Mouse (Mus musculus) cerebellum, adult 2 months (tissue): ENCODE measurements around the gene Myo1e.

ENCODE experiments used
- CTCF ChIP-seq: fragments of 200-500 bp; IDR thresholded peaks from 2 replicates; pipeline ENCODE4 v1.5.1; 2011; ENCODE audit warnings: low read depth, mild to moderate bottlenecking, control low read depth, low read length, moderate library complexity, borderline replicate concordance; ENCODE audit not compliant: insufficient read depth
- POLR2A ChIP-seq: fragments of 200-500 bp; IDR thresholded peaks from 2 replicates; pipeline ENCODE4 v1.6.1; 2011; ENCODE audit warnings: low read length, control low read depth, borderline replicate concordance; ENCODE audit not compliant: insufficient read depth

GRCm38 (mm10) chr9:70409743-70410142, 202.6 kb downstream of the Myo1e start:
- TF ChIP-seq CTCF, result no peak
- TF ChIP-seq POLR2A, result no peak
